Mouse (Mus musculus): ENCODE data around the gene Mast4. TPM values are rescaled to one million over a fixed set of nuclear protein-coding genes. Genes with fewer than 3 reads are reported as not detected.
A peak's percentile ranks its signal among the peaks of the same experiment; 100 is the strongest.

Mast4 gene
- polyA plus RNA-seq, 1 experiment, result 6.4 TPM

DNA sequence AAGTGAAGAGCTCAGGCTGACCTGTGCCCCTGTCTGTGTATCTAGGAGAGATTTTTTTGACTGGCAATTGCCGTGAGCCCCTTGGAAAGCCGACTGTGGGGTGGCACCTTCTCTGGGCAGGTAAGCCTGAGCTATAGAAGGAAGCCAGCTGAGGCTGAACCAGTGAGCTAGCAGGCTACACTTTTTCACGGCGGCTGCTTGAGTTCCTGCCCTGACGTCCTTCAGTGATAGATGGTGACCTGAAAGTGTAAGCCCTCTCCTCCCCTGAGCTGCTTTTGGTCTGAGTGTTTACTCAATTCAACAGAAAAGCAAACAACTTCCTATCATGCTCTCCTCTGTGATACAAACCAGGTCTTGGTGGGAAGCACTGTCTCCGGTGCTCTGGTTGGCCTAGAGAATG, 455.7 kb downstream of the Mast4 start:
- TF ChIP-seq POLR2A (IDR thresholded peaks at IDR 0.05; ENCODE audit: low read depth, low read length) (no peak), CTCF (IDR thresholded peaks at IDR 0.05; ENCODE audit: extremely low read depth, insufficient read depth, insufficient read length, insufficient replicate concordance) (no peak)
- Histone ChIP-seq H3K27me3 (ENCODE audit: control insufficient read depth, insufficient read depth, low read length) (no peaks in the 10 kb centered on the region), H3K27ac (ENCODE audit: insufficient read depth, low read length) (0 out of 2 replicates have a peak overlapping the region, but pooled peaks have one; percentile 31), H3K4me1 (ENCODE audit: control insufficient read depth, insufficient read depth, insufficient read length) (peaks cover 20% of the 10 kb centered on the region; the same call in 1 of the 2 replicates), H3K36me3 (ENCODE audit: control insufficient read depth, insufficient read depth, low read length) (no peaks in the 10 kb centered on the region), H3K4me3 (ENCODE audit: extremely low read depth, insufficient read depth, insufficient read length) (no peak overlapping the region)
- WGBS, result 68% methylated on average over 6 of the region's 6 CpGs
- no peak for DNase-seq (ENCODE audit: low read depth in 1 of 2, low spot score in 2 of 2)

- Histone ChIP-seq H3K27me3 (ENCODE audit: control insufficient read depth, insufficient read depth, low read length) (no peaks in the 10 kb centered on the region), H3K4me3 (ENCODE audit: extremely low read depth, insufficient read depth, insufficient read length) (no peak overlapping the region), H3K4me1 (ENCODE audit: control insufficient read depth, insufficient read depth, insufficient read length) (peaks cover 20% of the 10 kb centered on the region; the same call in 1 of the 2 replicates), H3K36me3 (ENCODE audit: control insufficient read depth, insufficient read depth, low read length) (no peaks in the 10 kb centered on the region), H3K27ac (ENCODE audit: insufficient read depth, low read length) (no peak overlapping the region)
- 66% methylated on average over 12 of the region's 12 CpGs for WGBS
- no peak for DNase-seq (ENCODE audit: low read depth in 1 of 2, low spot score in 2 of 2)
- no peak for TF ChIP-seq CTCF (IDR thresholded peaks at IDR 0.05; ENCODE audit: extremely low read depth, insufficient read depth, insufficient read length, insufficient replicate concordance)
These were observed 456.5 kb downstream of the Mast4 start for GRCm38 (mm10) chr13:102877766-102878325.

DNA sequence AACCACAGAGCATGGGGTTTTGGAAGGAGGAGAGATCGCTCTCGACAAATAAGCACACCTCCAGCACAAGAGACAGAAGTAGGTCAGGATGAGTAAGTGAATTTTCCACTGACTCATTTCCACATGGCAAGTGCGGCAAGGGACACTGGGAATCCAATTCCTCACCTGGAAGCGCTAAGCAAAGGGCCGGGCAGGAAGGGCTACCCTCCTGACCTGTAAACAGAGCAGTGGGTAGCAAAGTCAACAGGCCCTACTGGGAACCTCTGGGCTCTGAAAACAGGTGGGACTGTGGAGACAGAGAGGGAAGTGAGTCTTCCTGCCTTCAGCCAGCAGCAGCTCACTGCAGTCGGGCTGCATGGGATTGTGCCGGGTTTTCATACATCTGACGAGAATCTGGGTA, 457.1 kb downstream of the Mast4 start:
- no peak for DNase-seq (ENCODE audit: low read depth in 1 of 2, low spot score in 2 of 2)
- no peak overlapping the region for H3K4me3 ChIP-seq (ENCODE audit: extremely low read depth, insufficient read depth, insufficient read length)
- no peaks in the 10 kb centered on the region for H3K27me3 ChIP-seq (ENCODE audit: control insufficient read depth, insufficient read depth, low read length)
- H3K27ac ChIP-seq (ENCODE audit: insufficient read depth, low read length), result no peak overlapping the region
- H3K4me1 ChIP-seq (ENCODE audit: control insufficient read depth, insufficient read depth, insufficient read length), result peaks cover 20% of the 10 kb centered on the region; the same call in 1 of the 2 replicates
- TF ChIP-seq POLR2A (IDR thresholded peaks at IDR 0.05; ENCODE audit: low read depth, low read length) (no peak), CTCF (IDR thresholded peaks at IDR 0.05; ENCODE audit: extremely low read depth, insufficient read depth, insufficient read length, insufficient replicate concordance) (no peak)
- no peaks in the 10 kb centered on the region for H3K36me3 ChIP-seq (ENCODE audit: control insufficient read depth, insufficient read depth, low read length)
- 78% methylated on average over 8 of the region's 8 CpGs for WGBS

DNA sequence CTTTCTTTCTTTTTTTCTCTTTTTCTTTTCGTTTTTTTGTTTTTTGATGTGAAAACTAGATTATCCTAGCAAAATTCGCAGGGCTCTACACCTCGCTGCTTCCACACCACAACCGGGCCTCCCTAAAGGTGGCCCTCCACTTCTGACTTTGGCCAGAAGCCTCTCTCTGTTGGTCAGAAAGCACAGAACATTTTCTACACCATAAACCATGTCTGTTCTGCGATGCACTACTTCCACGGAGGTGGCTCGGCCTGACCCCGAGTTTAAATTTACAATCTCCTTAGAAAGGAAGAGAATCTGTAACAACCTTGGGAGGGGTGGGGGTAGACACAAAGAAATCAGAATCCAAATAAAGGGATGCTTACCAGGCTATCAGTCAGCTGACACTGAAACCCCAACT, 458.8 kb downstream of the Mast4 start:
- TF ChIP-seq POLR2A (IDR thresholded peaks at IDR 0.05; ENCODE audit: low read depth, low read length) (no peak), CTCF (IDR thresholded peaks at IDR 0.05; ENCODE audit: extremely low read depth, insufficient read depth, insufficient read length, insufficient replicate concordance) (no peak)
- Histone ChIP-seq H3K27me3 (ENCODE audit: control insufficient read depth, insufficient read depth, low read length) (no peaks in the 10 kb centered on the region), H3K4me3 (ENCODE audit: extremely low read depth, insufficient read depth, insufficient read length) (no peak overlapping the region), H3K27ac (ENCODE audit: insufficient read depth, low read length) (no peak overlapping the region), H3K36me3 (ENCODE audit: control insufficient read depth, insufficient read depth, low read length) (no peaks in the 10 kb centered on the region), H3K4me1 (ENCODE audit: control insufficient read depth, insufficient read depth, insufficient read length) (peaks cover 20% of the 10 kb centered on the region; the same call in 1 of the 2 replicates)
- 93% methylated on average over 8 of the region's 8 CpGs for WGBS
- no peak for DNase-seq (ENCODE audit: low read depth in 1 of 2, low spot score in 2 of 2)

DNA sequence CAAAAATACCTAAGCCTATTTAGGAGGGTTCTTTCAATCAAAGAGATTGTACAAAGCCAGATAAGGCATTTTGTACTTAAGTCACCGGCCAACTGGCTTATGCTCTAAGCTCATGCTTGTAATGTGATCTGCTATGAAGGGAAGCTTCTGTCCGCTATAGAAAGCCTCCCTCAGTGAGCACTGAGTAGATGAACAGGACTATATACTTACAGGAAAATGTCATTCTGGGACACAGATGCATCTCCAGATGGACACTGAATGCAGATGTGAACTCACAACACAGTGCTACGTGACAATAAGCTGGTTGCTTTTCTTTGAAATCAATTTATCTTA, 459.2 kb downstream of the Mast4 start:
- H3K36me3 ChIP-seq (ENCODE audit: control insufficient read depth, insufficient read depth, low read length), result no peaks in the 10 kb centered on the region
- TF ChIP-seq POLR2A (IDR thresholded peaks at IDR 0.05; ENCODE audit: low read depth, low read length), result no peak
- no peak for TF ChIP-seq CTCF (IDR thresholded peaks at IDR 0.05; ENCODE audit: extremely low read depth, insufficient read depth, insufficient read length, insufficient replicate concordance)
- no peak overlapping the region for H3K4me3 ChIP-seq (ENCODE audit: extremely low read depth, insufficient read depth, insufficient read length)
- 79% methylated on average over 3 of the region's 3 CpGs for WGBS
- H3K4me1 ChIP-seq (ENCODE audit: control insufficient read depth, insufficient read depth, insufficient read length), result peaks cover 20% of the 10 kb centered on the region; the same call in 1 of the 2 replicates
- no peak for DNase-seq (ENCODE audit: low read depth in 1 of 2, low spot score in 2 of 2)
- H3K27ac ChIP-seq (ENCODE audit: insufficient read depth, low read length), result no peak overlapping the region
- H3K27me3 ChIP-seq (ENCODE audit: control insufficient read depth, insufficient read depth, low read length), result no peaks in the 10 kb centered on the region

GRCm38 (mm10) chr13:102874465-102875143, 459.7 kb downstream of the Mast4 start:
- Histone ChIP-seq H3K27ac (ENCODE audit: insufficient read depth, low read length) (no peak overlapping the region), H3K4me3 (ENCODE audit: extremely low read depth, insufficient read depth, insufficient read length) (no peak overlapping the region), H3K4me1 (ENCODE audit: control insufficient read depth, insufficient read depth, insufficient read length) (peaks cover 17% of the 10 kb centered on the region; the same call in 1 of the 2 replicates), H3K27me3 (ENCODE audit: control insufficient read depth, insufficient read depth, low read length) (no peaks in the 10 kb centered on the region), H3K36me3 (ENCODE audit: control insufficient read depth, insufficient read depth, low read length) (no peaks in the 10 kb centered on the region)
- TF ChIP-seq POLR2A (IDR thresholded peaks at IDR 0.05; ENCODE audit: low read depth, low read length) (no peak), CTCF (IDR thresholded peaks at IDR 0.05; ENCODE audit: extremely low read depth, insufficient read depth, insufficient read length, insufficient replicate concordance) (no peak)
- 89% methylated on average over 14 of the region's 14 CpGs for WGBS
- no peak for DNase-seq (ENCODE audit: low read depth in 1 of 2, low spot score in 2 of 2)

DNA sequence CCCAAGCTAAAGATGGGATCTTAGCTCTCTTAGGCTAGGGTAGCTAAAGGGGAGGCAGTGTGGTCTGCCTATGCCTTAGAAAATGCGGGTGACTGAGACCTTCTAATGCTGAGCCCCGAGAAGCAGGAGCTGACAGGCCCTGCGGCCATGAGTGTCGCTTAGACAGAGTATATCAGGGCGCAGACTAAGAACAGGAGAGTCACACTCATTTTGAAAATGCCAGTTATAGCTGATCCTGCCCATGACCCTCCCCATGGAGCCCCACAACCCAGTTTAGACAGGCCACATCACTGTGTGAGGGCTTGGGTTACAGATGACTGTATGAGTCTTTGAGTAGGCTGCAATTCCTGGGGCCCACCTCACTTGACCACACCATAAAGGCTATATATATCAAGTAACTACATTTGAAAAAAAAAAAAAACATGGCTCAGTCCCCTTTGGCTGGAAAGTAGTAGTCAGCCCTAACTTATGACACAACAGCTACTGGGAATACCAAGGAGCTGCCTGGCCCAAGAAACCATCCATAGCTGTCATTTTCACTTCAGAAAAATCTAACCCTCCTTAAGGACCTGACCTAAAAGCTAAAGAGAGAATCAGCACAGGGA, 460.8 kb downstream of the Mast4 start:
- 93% methylated on average over 5 of the region's 5 CpGs for WGBS
- peaks cover 11% of the 10 kb centered on the region; the same call in 1 of the 2 replicates for H3K4me1 ChIP-seq (ENCODE audit: control insufficient read depth, insufficient read depth, insufficient read length)
- H3K36me3 ChIP-seq (ENCODE audit: control insufficient read depth, insufficient read depth, low read length), result no peaks in the 10 kb centered on the region
- H3K4me3 ChIP-seq (ENCODE audit: extremely low read depth, insufficient read depth, insufficient read length), result no peak overlapping the region
- H3K27me3 ChIP-seq (ENCODE audit: control insufficient read depth, insufficient read depth, low read length), result no peaks in the 10 kb centered on the region
- no peak overlapping the region for H3K27ac ChIP-seq (ENCODE audit: insufficient read depth, low read length)
- no peak for TF ChIP-seq CTCF (IDR thresholded peaks at IDR 0.05; ENCODE audit: extremely low read depth, insufficient read depth, insufficient read length, insufficient replicate concordance)
- DNase-seq (ENCODE audit: low read depth in 1 of 2, low spot score in 2 of 2), result no peak

Data from spleen, adult 2 months (tissue).